Mouse (Mus musculus) ES-E14 (cell line): ENCODE data around the gene Nrn1.

ENCODE experiments used
- CHD2 ChIP-seq: IDR thresholded peaks from 2 replicates; pipeline ENCODE4 v1.6.1; 2014; ENCODE audit warnings: mild to moderate bottlenecking, low read depth, low read length, inconsistent platforms
- MAFK ChIP-seq: IDR thresholded peaks from 2 replicates; pipeline ENCODE4 v1.6.1; 2014; ENCODE audit warnings: mild to moderate bottlenecking, low read depth, low read length, inconsistent platforms; ENCODE audit not compliant: insufficient read depth
- ZC3H11A ChIP-seq: IDR thresholded peaks from 2 replicates; pipeline ENCODE4 v1.6.1; 2012; ENCODE audit warnings: low read depth, mild to moderate bottlenecking, inconsistent platforms, low read length, borderline replicate concordance

DNA sequence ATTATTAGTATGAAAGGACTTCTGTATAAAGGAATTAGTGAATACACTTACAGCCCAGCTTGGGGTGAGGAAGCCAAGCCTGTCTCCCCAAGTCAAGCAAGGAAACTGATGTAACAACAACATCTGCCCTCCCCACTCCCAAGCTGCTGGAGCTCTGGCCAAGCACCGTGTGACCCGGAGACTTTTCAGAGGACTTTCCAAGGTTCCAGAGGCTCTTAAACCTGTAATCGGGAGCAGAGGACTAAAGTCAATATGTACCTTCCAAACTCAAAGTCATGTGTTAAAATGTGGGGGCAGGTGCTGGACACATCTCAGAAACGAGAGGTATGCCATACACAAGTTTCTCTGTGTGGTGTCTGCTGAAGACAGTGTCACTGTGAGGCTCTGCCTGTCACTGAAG lies 51.4 kb downstream of the Nrn1 start:
- TF ChIP-seq MAFK (no peak), ZC3H11A (no peak), CHD2 (no peak)
